Mouse (Mus musculus): ENCODE measurements around the gene Snx15. TPM values are rescaled to one million over a fixed set of nuclear protein-coding genes. Genes with fewer than 3 reads are reported as not detected.
A peak's percentile ranks its signal among the peaks of the same experiment; 100 is the strongest.

Snx15 gene
- 10 to 100 TPM; 43.5 to 46.0 TPM for total RNA-seq (2021)
- long read RNA-seq, experiment 1, transcript Snx15-201 (8 exons, 1,635 nt) = major isoform, 32 of 47 reads
- long read RNA-seq, experiment 1, partial matches to known transcripts = 3 of 47 reads
- long read RNA-seq, experiment 1, other reads (novel, unspliced or antisense) = 12 of 47 reads
- long read RNA-seq, experiment 2, transcript Snx15-201 (8 exons, 1,635 nt) = major isoform, 48 of 64 reads
- long read RNA-seq, experiment 2, partial matches to known transcripts = 1 of 64 reads
- long read RNA-seq, experiment 2, other reads (novel, unspliced or antisense) = 15 of 64 reads

DNA sequence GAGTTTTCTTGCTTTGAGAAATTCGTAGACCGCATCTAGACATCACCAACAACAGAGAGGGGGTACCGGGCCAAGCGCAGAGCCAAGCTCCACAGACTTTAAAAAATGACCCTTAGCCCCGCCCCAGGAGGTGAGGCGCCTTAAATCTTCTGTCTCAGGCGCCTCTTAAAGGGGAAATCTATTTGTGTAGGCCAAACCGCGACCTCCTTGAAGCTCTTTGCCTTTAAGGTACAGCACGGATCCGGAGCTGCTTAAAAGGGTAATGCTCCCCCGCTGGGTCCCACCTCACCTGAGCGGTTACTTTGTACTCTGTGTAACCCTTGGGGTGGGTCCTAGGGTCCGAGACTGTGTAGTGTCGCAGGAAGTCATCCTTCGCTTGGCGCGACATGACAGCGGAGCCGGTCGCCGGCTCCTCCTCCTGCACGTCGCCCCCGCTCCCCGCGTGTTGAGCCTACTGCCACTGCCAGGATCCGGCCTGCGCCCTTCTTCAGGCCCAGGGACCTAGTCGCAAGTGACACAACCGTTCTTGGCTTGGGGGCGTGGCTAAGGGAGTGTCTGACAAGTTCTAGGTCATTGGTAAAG is at the start of gene Snx15:
Snx15 (minus strand) TSS at position 545 of the 582 bp plus-strand sequence.
- TF ChIP-seq CTCF (conservative IDR thresholded peaks at IDR 0.05) = no peak
- Histone ChIP-seq H3K27ac (peak within 1 kb of the TSS; percentile 95), H3K4me3 (peak within 1 kb of the TSS; percentile 91)
- peak; percentile 92 to 95 for DNase-seq (ENCODE audit: low spot score in 2 of 2)

DNA sequence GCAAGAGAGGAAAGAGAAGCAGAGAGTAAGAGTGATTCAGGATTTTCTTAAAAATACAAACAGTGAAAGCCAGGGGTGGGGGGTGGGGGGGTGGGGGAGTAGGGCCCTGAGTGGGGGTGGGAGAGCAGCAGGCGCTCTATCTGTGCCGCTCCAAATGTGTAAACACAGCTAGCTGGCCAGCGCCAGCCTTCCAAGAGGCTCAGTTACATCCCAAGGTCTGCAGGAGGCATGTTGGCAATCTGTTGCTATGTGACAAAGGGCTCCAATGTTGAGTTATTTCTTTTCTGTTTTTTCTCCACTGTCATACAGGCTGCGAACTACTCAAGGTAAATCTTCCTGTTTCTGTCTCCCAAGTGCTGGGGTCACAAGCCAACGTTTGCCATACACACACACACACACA is 46.7 kb upstream of the Snx15 start:
- no peak overlapping the region for H3K4me3 ChIP-seq
- no peak for TF ChIP-seq CTCF (conservative IDR thresholded peaks at IDR 0.05)
- no peak for DNase-seq (ENCODE audit: low spot score in 2 of 2)
- H3K27ac ChIP-seq = no peak overlapping the region

DNA sequence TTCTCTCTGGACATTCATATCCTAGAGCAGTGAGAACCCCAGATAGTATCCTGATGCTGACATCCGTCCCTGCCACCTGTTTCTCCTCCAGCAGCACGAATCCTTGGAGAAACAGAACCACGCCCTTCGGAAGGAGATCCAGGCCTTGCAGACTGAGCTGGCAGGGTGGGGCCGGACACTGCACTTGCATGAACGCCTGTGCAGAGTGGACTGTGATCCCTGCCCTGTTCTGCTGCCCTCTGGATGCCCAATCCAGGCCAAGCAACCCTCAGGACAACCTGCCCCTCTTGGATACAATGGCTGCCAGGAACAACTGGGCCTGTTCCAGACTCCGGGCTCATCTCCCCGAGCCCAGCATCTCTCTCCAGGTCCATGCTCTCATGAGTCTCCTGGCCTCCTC is 43.1 kb upstream of the Snx15 start:
- Histone ChIP-seq H3K27ac (no peak overlapping the region), H3K4me3 (no peak overlapping the region)
- no peak for DNase-seq (ENCODE audit: low spot score in 2 of 2)
- TF ChIP-seq CTCF (conservative IDR thresholded peaks at IDR 0.05) = no peak

DNA sequence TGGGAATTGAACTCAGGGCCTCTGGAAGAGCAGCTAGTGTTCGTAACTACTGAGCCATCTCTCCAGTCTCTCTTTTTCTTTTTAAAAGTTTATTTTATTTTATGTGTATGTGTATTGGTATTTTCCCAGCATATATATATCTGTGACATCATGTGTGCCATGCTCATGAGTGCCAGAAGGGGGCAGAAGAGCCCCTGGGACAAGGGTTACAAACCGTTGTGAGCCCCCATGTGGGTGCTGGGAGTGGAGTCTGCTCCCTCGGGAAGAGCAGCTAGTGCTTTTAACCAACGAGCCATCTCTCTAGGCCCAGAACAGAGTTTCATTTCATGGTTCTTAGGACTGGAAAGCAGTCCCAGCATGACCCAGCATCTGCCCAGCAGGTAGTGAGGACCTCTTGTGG is 38.6 kb upstream of the Snx15 start:
- TF ChIP-seq CTCF (conservative IDR thresholded peaks at IDR 0.05) = no peak; the same call in 1 of the 2 replicates
- DNase-seq (ENCODE audit: low spot score in 2 of 2) = no peak
- Histone ChIP-seq H3K4me3 (no peak overlapping the region), H3K27ac (no peak overlapping the region)

DNA sequence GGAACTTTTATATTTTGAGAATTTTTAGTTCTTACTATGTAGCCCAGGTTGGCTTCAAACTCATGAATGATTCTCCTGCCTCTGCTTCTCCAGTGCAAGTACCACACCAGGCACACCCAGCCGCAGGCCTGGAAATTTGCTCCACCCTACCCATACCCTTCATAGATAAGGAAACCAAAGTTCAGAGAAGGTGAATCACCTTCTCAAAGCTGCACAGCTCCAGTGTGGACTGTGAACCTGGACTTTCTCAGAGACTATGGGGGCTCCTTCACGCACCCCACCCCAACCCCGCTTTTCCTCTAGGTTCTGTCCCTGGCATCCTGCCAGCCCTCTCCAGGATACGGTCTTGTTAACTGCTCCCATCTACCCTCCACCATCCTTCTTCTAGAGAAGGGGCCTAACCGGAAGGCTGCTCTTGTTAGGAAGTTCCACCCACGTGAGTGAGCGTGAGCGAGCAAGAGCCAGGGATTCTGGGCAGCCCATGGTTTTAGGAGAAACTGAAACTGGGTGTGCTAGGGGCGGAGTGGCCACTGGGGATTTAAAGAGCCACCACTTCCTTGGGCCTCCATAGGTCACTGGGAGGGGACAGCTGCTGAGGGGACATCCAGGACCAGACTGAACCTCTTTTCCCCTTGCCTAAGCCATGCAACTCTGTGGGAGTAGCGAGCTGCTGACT is 35.9 kb upstream of the Snx15 start:
- TF ChIP-seq CTCF (conservative IDR thresholded peaks at IDR 0.05) = no peak
- DNase-seq (ENCODE audit: low spot score in 2 of 2) = no peak
- H3K4me3 ChIP-seq = no peak overlapping the region
- no peak overlapping the region for H3K27ac ChIP-seq

DNA sequence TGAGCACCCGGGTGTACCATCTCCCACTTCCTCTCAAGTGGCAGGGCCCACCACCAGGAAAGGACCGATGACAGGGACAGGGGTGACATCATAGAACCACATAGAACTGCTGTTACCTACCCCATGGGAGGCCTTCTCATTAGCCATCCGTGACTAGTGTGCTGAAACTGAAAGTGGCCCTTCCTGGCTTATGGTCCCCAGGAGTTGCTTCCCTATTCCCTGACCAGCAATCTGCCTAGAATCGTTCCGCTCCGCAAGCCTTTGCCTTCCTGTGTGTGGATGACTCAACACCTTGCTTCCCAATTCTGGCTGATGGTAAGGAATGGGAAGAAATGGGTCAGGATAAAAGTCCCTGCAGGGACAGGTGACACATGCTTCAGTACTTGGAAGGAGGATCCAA is 29.1 kb upstream of the Snx15 start:
- no peak for DNase-seq (ENCODE audit: low spot score in 2 of 2)
- H3K4me3 ChIP-seq = no peak overlapping the region
- no peak overlapping the region for H3K27ac ChIP-seq
- TF ChIP-seq CTCF (conservative IDR thresholded peaks at IDR 0.05) = no peak

GRCm38 (mm10) chr19:6156372-6156771 is 28.3 kb upstream of the Snx15 start:
- TF ChIP-seq CTCF (conservative IDR thresholded peaks at IDR 0.05) = peak; percentile 43

DNA sequence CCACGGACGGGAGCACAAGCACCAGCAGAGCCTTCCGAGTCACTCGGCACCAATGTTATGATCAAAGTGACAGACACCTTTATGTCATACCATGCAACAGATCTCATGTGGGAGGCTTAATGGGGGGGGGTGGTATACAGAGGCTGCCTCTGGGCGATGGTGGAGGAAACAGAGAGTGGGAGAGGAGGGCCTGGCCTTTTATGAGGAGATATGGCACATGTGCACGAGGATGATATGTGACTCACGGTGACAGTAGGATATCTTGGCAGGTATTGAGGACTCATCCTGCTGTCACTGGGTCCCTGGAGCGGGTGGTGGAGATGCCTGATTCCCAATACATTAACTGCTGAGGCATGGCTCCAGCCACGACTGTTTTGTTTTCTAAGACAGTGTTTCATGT is 27.1 kb upstream of the Snx15 start:
- no peak for DNase-seq (ENCODE audit: low spot score in 2 of 2)
- Histone ChIP-seq H3K27ac (no peak overlapping the region), H3K4me3 (no peak overlapping the region)
- TF ChIP-seq CTCF (conservative IDR thresholded peaks at IDR 0.05) = no peak

More at GRCm38 (mm10) chr19:6156372-6156771, 28.3 kb upstream of the Snx15 start:
- Histone ChIP-seq H3K4me3 (no peak overlapping the region), H3K27ac (no peak overlapping the region)
- DNase-seq (ENCODE audit: low spot score in 2 of 2) = no peak

DNA sequence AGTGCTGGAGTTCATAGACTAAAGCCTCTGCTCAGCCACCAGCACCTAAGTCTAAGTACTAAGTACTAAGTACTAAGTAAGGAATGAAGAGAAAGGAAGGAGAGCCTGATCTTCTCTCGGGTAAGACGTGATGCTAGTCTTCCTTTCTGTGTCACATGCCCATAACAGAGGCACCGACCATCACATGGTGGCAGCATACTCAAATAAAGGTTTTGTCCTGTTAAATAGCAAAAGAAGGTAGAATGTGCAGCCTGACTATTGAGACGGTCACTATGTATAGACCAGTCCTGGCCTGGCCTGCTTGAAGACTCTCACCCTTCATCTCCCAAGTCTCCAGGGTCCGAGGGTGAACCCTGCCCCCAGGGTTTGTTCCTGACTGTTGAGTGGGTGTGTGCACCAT is 16.7 kb upstream of the Snx15 start:
- DNase-seq (ENCODE audit: low spot score in 2 of 2) = no peak
- TF ChIP-seq CTCF (conservative IDR thresholded peaks at IDR 0.05) = peak; percentile 28
- no peak overlapping the region for H3K4me3 ChIP-seq
- H3K27ac ChIP-seq = no peak overlapping the region

GRCm38 (mm10) chr19:6141394-6141749 is 13.3 kb upstream of the Snx15 start, which contains the start of gene Arl2:
Arl2 (minus strand) TSS chr19:6141548.
- Histone ChIP-seq H3K4me3 (peak within 1 kb of the TSS; percentile 78), H3K27ac (peak within 1 kb of the TSS; percentile 99)
- peak; percentile 80 to 83 for DNase-seq (ENCODE audit: low spot score in 2 of 2)
- peak; percentile 75 for TF ChIP-seq CTCF (conservative IDR thresholded peaks at IDR 0.05)

DNA sequence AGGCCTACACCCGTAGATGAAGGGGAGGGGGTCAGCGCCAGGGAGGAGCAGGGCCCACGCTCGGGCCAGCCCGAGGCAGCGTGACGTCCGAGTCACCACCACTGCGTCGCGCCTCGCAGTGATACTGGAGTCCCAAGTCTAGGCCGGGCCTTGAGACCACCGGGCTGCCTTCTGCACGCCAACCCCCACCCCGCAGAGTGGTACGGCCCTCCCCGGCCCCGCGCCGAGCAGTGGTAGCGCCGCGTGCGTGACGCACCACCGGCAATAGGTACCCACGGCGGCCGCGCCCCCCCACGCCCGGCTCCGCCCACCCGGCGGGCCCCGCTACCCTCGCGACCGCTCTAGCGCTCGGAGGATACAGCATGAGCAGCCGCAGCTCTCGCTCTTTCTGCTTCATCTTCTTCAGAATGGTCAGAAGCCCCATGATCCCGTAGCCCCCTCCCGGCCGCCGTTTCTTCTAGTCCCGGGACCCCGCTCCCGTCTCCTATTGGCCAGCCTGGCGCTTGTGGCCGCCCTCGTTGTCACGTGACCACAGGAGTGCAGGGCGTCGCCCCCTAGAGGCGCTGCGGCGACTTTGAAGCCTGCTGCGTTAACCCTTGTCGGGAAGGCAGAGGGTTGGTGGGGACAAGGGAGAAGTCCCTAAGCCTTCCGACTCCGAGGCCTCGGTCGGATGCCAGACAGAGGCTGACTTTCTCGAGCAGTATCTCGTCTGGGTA is 12.7 kb upstream of the Snx15 start, which contains the start of gene Batf2:
Batf2 (plus strand) TSS at position 306 of the 716 bp plus-strand sequence.
- peak; percentile 89 to 92 for DNase-seq (ENCODE audit: low spot score in 2 of 2)
- peak; percentile 82 for TF ChIP-seq CTCF (conservative IDR thresholded peaks at IDR 0.05)
- H3K27ac ChIP-seq = peak within 1 kb of the TSS; percentile 99
- peak within 1 kb of the TSS; percentile 78 for H3K4me3 ChIP-seq

DNA sequence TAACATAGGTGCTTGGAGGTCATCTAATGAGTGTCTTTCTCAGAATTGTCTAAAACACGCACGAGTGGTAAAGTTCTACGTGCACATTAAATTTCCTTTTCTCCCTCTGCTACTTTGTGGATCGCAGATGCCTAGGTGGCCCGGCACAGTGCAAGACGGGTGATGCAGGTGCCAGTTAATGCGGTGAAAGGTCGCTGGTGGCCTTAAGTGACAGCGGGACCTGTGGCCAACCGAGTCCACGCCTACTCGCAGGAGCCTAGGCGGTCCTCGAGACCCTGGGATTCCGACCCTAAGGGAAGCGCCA is 12.2 kb upstream of the Snx15 start:
- no peak for DNase-seq (ENCODE audit: low spot score in 2 of 2)
- Histone ChIP-seq H3K4me3 (peak overlapping the region; percentile 78), H3K27ac (peak overlapping the region; percentile 99)
- TF ChIP-seq CTCF (conservative IDR thresholded peaks at IDR 0.05) = no peak

- no peak for DNase-seq (ENCODE audit: low spot score in 2 of 2)
- no peak for TF ChIP-seq CTCF (conservative IDR thresholded peaks at IDR 0.05)
- Histone ChIP-seq H3K27ac (peak overlapping the region; percentile 99), H3K4me3 (peak overlapping the region; percentile 78)
These were observed 11.6 kb upstream of the Snx15 start for GRCm38 (mm10) chr19:6139701-6140100.

Data from layer of hippocampus, adult 2 months (tissue).